Mouse (Mus musculus) cortical plate, adult 2 months (tissue): Measurements from ENCODE around the gene Hoxb13.

ENCODE experiments used
- CTCF ChIP-seq: fragments of 200-500 bp; IDR thresholded peaks from 2 replicates; pipeline ENCODE4 v1.5.1; 2011; ENCODE audit warnings: mild to moderate bottlenecking, control low read depth, low read length; ENCODE audit not compliant: insufficient read depth; ENCODE audit errors: extremely low read depth
- POLR2A ChIP-seq: fragments of 200-500 bp; IDR thresholded peaks from 2 replicates; pipeline ENCODE4 v1.6.1; 2011; ENCODE audit warnings: mild to moderate bottlenecking, low read length, control low read depth; ENCODE audit not compliant: insufficient read depth; ENCODE audit errors: extremely low read depth

DNA sequence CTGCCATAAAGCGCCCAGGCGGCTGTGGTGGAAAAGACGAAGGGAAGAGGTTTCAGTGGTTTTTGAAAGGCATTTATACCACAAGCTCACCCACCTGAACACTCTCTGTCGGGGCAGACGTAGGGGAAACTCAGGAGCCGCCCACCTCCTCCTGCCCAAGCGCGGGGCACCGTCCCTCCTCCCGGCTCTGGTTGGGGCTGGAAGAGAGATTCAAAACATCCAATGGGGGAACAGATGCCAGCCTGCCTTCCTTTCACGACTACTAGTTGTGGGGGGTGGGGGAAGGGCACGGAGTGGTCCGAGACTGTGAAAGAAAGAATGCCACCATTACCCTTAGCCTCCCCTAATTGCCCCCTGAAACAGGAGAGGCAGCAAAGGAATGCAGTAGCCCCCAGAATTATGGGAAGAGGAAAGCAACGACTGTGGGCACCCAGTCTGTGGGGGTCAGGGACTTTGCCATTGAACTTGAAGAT, 6.1 kb downstream of the Hoxb13 start:
- TF ChIP-seq POLR2A (no peak), CTCF (no peak)
